Mouse (Mus musculus) right cerebral cortex, postnatal 4 days (tissue): Measurements from ENCODE around the gene Lyrm7.

ENCODE experiments used
- DNase-seq: peaks from one replicate; pipeline ENCODE4 v3.0.0-alpha.2; 2022

The Lyrm7 gene

DNA sequence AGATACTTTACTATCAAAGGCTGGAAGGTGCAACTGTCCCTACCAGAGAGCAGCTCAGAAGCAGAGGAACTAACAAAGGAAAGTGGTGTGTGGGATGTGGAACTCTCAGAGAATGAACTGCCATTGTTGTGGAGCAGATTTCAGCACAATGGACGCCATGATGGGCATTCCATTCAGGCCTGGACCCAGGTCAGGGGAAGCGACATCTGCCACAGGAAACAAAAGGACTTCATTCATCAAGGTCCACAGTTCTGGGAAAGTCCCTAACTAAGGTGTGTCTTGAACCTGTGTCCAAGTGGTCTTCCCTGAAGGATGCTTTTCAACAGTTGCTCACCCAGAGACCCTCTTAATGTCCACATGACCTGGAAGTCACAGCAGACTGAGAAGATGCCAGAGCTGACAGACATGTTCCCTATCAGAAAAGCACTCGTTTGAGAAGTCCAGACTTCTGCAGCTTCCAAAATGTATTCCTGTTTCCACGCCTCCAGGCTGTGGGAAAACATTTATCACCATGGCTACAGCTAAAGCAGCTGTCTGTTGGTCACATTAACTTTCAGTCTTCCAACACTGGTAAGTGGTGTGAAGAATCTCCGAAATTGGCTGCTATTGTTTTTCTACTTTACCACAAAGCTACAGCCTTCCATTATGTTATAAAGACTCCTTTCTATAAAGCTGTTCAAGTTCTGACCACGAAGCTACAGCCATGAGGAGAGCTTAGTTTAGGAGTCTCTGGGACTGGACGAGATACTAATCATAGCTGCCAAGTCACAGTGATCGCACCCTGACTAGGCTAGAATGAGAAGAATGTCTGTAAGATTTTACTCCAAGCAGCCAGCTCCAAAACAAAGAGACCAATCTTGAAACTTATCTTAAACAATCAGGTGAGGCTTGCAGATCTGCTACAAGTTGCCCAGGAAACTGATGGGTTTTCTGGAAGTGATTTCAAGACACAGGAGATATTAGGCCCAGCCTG lies 15.0 kb downstream of the Lyrm7 start:
- no peak for DNase-seq

GRCm38 (mm10) chr11:54844959-54845358 lies 15.8 kb downstream of the Lyrm7 start:
- DNase-seq, result no peak

- DNase-seq, result no peak
These were observed 16.3 kb downstream of the Lyrm7 start for GRCm38 (mm10) chr11:54844424-54844823.

DNA sequence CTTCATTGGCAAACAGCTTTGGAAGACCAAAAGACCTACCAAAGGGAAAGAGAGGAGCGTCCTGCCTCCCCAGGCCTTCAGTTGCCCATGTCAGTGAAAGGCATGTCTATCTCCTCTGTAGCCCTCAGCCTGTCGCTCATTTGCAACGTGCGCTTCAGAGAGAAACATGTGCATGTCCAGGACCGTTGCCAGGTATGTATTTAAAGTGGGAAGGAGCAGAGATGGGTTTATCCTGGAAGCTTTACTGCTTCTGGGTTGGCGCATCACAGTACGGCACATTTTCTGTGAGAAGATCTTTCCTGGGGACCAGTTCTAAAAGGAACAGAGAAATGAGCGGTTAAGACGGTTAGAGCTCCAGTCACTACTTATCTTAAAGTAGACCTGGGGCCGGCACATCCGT lies 19.8 kb downstream of the Lyrm7 start:
- DNase-seq, result no peak

DNA sequence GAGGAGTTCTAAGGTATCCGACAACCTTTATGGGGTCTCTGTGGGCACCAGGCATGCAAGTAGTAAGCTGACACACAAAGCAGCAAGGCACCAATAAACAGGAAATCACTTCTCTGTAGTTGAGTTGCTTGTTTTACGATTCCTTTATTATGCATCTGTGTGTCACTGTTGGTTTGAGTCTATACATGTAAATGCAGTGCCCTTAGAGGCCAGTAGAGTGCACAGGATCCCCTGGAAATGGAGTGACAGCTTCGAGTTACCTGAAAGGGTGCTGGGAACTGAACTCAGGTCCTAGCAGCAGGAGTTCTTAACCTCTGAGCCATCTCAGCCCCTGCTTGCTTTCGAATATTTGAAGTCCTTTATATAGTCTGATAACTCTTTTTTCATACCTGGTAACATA lies 21.0 kb downstream of the Lyrm7 start:
- DNase-seq, result no peak

DNA sequence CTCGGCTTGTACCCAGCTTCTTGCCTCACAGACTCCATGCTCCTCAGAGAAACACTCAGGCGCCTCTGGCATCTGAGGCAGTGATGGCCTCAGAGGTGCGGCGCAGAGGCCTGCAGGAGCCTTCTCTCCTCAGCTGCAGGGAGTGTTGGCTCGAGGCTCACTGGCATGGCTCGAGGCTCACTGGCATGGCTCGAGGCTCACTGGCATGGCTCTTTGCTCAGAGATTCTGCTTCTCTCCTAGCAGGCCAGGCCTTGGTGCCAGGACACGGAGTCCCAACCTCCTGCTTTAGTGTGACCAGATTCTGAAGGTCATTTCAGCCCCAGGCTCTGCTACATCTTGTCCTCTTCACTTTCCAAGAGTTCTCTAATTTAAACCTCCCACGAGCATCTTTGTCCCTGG lies 24.6 kb downstream of the Lyrm7 start:
- DNase-seq, result peak; percentile 49

DNA sequence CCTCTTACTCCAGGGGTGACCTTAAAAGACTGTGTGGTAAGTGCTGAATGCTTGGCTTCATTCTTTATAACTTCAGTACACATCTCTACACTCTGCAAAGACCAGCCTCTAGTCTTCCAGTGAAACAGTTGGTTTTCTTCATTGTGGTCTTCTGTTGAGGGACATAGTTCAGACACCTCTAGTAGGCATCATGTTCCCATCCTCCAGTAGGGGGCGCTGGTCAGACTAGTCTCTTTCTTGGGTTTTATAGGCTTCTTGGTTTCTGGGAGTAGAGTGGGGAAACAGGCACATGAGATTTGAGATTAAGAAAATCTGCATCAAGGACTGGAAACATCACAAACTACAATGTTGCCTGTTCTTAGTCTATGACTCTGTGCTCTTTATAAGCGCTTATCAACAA lies 26.1 kb downstream of the Lyrm7 start:
- no peak for DNase-seq

GRCm38 (mm10) chr11:54833833-54834232 lies 26.9 kb downstream of the Lyrm7 start:
- no peak for DNase-seq

GRCm38 (mm10) chr11:54826819-54827218 lies 33.9 kb downstream of the Lyrm7 start:
- DNase-seq, result no peak

GRCm38 (mm10) chr11:54825774-54826173 lies 34.9 kb downstream of the Lyrm7 start:
- DNase-seq, result no peak

- no peak for DNase-seq
These were observed 37.2 kb downstream of the Lyrm7 start for GRCm38 (mm10) chr11:54823467-54823866.

DNA sequence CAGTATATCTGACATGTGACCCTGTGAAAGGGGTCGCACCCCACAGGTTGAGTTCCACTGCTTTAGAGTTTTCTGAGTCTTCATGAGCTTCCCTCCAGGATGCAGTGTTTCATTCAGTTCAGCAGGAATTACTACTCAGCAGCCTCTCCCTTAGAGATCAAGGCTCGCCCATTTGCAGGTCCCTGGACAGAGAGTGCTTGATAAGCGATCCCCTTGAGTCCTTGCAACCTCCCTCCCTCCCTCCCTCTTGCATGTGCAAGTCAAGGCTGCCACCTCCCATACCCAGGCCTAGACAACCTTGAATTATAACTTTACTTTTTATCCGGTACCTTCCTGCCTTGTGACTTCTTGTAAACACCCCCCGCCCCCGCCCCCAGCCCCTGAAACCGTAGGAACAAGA lies 41.2 kb downstream of the Lyrm7 start:
- DNase-seq, result no peak

- no peak for DNase-seq
These were observed 43.3 kb downstream of the Lyrm7 start for GRCm38 (mm10) chr11:54817449-54817848.

DNA sequence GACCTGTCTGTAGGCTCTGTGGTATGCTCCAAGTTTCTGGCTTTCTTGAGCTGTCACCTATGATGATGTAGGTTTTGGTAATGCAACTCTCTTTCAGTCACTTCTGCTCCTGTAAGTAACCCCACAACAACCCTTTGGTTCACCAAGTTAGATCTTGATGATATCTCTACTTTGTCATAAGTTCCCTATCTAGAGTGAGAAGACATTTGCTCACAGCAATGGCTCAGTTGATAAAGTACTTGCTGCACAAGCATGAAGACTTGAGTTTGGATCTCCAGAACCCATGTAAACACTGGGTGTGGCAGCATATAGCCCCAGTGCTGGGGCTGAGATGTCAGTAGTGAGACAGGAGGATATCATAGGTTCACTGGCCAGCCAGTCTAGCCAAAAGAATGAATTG lies 45.1 kb downstream of the Lyrm7 start:
- DNase-seq, result no peak

DNA sequence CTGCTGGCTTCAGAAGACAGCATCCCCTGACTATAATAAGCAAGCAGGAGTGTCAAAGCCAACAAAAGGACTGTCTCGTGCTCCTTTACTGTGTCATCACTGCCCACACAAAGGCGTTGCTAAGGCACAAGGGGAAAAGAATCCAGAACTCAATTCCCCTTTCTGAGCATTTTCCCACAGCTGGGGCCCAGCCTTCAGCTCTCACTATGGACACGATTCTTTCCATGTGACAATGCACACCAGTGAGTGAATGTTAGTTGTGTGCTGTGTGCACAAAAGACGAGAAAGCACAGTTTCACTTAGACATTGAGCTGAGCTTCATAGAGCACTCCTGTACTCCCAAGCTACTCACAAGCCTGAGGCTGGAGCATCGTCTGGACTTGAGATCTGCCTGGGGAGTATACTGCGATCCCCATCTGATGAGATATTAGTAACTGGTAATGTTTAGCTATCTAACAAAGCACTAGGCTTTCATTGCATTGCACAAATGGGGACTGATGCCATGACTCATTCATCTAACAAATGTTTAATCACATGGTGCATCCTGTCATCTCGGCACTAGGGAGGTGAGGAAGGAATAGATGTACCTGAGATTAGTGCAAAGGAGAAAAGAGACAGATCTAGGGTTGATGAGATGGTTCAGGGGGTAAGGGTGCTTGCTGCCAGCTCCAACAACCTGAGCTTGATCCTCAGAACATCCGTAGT lies 47.8 kb downstream of the Lyrm7 start:
- DNase-seq, result no peak

GRCm38 (mm10) chr11:54812314-54812713 lies 48.4 kb downstream of the Lyrm7 start:
- no peak for DNase-seq

- DNase-seq, result no peak
These were observed 49.7 kb downstream of the Lyrm7 start for GRCm38 (mm10) chr11:54811054-54811453.

- DNase-seq, result no peak
These were observed 51.1 kb downstream of the Lyrm7 start for GRCm38 (mm10) chr11:54809582-54809981.

- no peak for DNase-seq
These were observed 52.5 kb downstream of the Lyrm7 start for GRCm38 (mm10) chr11:54808177-54808576.

GRCm38 (mm10) chr11:54807669-54808068 lies 53.0 kb downstream of the Lyrm7 start:
- no peak for DNase-seq

- no peak for DNase-seq
These were observed 53.8 kb downstream of the Lyrm7 start for GRCm38 (mm10) chr11:54806891-54807290.

DNA sequence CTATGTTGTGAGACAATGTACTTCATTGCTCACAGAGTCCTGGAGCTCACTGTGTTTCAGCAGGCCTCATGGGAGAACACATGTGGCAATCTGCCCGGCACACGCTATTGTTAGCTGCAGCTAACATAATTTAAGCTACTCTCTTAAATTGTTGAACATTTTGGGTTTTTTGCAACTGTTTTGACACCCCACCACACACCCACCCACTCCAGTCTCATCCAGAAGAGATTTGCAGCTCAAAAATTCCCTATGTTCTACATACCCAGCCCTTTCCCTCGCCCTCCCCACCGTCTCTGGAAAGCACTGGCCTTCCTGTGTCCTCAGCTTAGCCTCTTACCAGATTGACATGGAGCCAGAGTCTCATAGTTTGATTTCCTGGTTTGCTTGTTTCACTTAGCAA lies 55.5 kb downstream of the Lyrm7 start:
- DNase-seq, result peak; percentile 76

DNA sequence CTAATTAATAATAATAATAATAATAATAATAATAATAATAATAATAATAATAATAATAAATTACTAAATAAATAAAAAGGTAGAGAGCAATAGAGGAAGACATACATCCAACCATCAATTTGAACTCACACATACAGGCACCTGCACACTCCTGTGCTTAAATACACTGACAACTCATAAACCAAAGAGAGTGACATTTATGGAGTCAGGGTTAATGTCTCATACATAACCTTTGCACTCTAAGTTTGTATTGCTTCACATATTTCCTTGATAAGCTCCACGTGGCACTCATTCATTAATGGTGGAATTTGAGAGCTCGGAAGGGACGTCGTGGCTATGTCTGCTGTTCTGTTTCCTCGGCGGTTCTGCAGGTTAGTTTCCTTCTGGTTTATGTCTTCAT lies 58.1 kb downstream of the Lyrm7 start:
- DNase-seq, result no peak
